Mouse (Mus musculus) stomach, embryonic 14.5 days (tissue): Measurements from ENCODE around the gene Olfr669. TPM values are rescaled to one million over a fixed set of nuclear protein-coding genes. Genes with fewer than 3 reads are reported as not detected.

Source experiments
- polyA plus RNA-seq: library from polyadenylated mRNA; unstranded; fragments of >200 nt; fragmentation: Nextera tagmentation; extraction: Ambion mirVana; gene quantifications from 2 replicates; pipeline ENCODE4 v1.2.1, GENCODE M21; 2014

The Olfr669 gene
- polyA plus RNA-seq, 1 experiment from 2014 or later = not detected

Other genes starting within 250 kb of the Olfr669 start
- gene Olfr661, start 247.7 kb upstream of the Olfr669 start, polyA plus RNA-seq = not detected in 2 replicates
- not detected in 2 replicates for gene Usp17le, start 156.8 kb upstream of the Olfr669 start, polyA plus RNA-seq
- gene Usp17lb, start 91.6 kb upstream of the Olfr669 start, polyA plus RNA-seq = not detected in 2 replicates
- not detected in 2 replicates for gene Usp17la, start 77.2 kb upstream of the Olfr669 start, polyA plus RNA-seq
- gene Olfr665, start 56.2 kb upstream of the Olfr669 start, polyA plus RNA-seq = not detected in 2 replicates
- gene Olfr666, start 38.3 kb upstream of the Olfr669 start, polyA plus RNA-seq = not detected in 2 replicates
- not detected in 2 replicates for gene Olfr667, start 12.8 kb upstream of the Olfr669 start, polyA plus RNA-seq
- not detected in 2 replicates for gene Olfr668, start 6.2 kb upstream of the Olfr669 start, polyA plus RNA-seq
- gene Olfr670, start 28.4 kb downstream of the Olfr669 start, polyA plus RNA-seq = not detected in 2 replicates
- gene Olfr671, start 44.9 kb downstream of the Olfr669 start, polyA plus RNA-seq = not detected in 2 replicates
- not detected in 2 replicates for gene Olfr672, start 67.8 kb downstream of the Olfr669 start, polyA plus RNA-seq
- not detected in 2 replicates for gene Olfr675, start 94.2 kb downstream of the Olfr669 start, polyA plus RNA-seq
- gene Olfr676, start 98.5 kb downstream of the Olfr669 start, polyA plus RNA-seq = not detected in 2 replicates
- gene Olfr677, start 117.1 kb downstream of the Olfr669 start, polyA plus RNA-seq = not detected in 2 replicates
- not detected in 2 replicates for gene Olfr678, start 130.2 kb downstream of the Olfr669 start, polyA plus RNA-seq
- not detected in 2 replicates for gene Olfr679, start 147.0 kb downstream of the Olfr669 start, polyA plus RNA-seq
- not detected in 2 replicates for gene Olfr680-ps1, start 158.6 kb downstream of the Olfr669 start, polyA plus RNA-seq
- not detected in 2 replicates for gene Olfr681, start 182.6 kb downstream of the Olfr669 start, polyA plus RNA-seq
- gene Olfr683, start 212.8 kb downstream of the Olfr669 start, polyA plus RNA-seq = not detected in 2 replicates
- gene Olfr684, start 229.4 kb downstream of the Olfr669 start, polyA plus RNA-seq = not detected in 2 replicates